Mouse (Mus musculus) forebrain, embryonic 10.5 days (tissue): ENCODE results near the gene Gm20878. TPM values are rescaled to one million over a fixed set of nuclear protein-coding genes. Genes with fewer than 3 reads are reported as not detected.
"Not testable (repeated sequence)": the region's sequence is repeated elsewhere in the genome, so short reads cannot be mapped to it uniquely, and the experiment has no call there.

Experiments used
- DNase-seq: peaks from one replicate; pipeline ENCODE4 v3.0.0-alpha.2; 2017; ENCODE audit warnings: low spot score; ENCODE audit errors: extremely low spot score
- H3K27ac ChIP-seq: fragments of 300-500 bp; sonication (generic); 2 replicates; pipeline ENCODE4 v1.5.1; 2016; ENCODE audit warnings: mild to moderate bottlenecking
- H3K27me3 ChIP-seq: fragments of 300-500 bp; sonication (generic); 2 replicates; pipeline ENCODE4 v1.6.1; 2016; ENCODE audit warnings: mild to moderate bottlenecking; ENCODE audit not compliant: poor library complexity, severe bottlenecking
- H3K36me3 ChIP-seq: fragments of 300-500 bp; sonication (generic); replicated peaks from 2 replicates; pipeline ENCODE4 v1.6.1; 2016; ENCODE audit warnings: mild to moderate bottlenecking, moderate library complexity
- H3K4me1 ChIP-seq: fragments of 300-500 bp; sonication (generic); 2 replicates; pipeline ENCODE4 v1.6.1; 2016
- H3K4me3 ChIP-seq: fragments of 300-500 bp; sonication (generic); 2 replicates; pipeline ENCODE4 v1.5.1; 2016; ENCODE audit warnings: mild to moderate bottlenecking, moderate library complexity
- H3K9me3 ChIP-seq: fragments of 300-500 bp; sonication (generic); 2 replicates; pipeline ENCODE4 v1.6.1; 2016; ENCODE audit warnings: mild to moderate bottlenecking, moderate library complexity
- WGBS: fragments of 180-500 bp; shearing (Covaris S2); methylation state at CpG from one replicate; pipeline ENCODE4 v1.1.7; 2016; 5-methylcytosine and 5-hydroxymethylcytosine counted together
- polyA plus RNA-seq: library from polyadenylated mRNA; unstranded; fragments of >200 nt; fragmentation: Nextera tagmentation; extraction: Ambion mirVana; gene quantifications from 2 replicates; pipeline ENCODE4 v1.2.1, GENCODE M21; 2016

Gene Gm20878
- polyA plus RNA-seq = 1.6 and 2.3 TPM in 2 replicates

DNA sequence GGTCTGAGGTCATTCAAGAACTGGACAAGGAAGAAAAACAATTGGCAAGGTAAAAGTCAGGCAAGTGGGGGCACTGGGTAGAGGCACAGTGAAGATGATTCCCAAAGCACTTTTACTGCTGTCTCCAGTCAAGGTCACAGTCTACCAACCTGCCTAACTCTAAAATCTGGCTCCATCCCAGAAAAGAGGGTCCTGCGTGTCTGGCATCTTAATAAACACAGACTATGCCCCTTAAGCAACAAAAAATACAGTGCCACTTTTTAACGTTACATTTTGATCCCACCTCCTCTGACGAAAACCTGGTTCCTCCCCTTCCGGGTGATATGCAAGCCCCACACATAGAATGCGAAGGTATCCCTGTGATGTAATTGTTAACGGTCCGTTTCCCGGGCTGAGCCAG lies at the start of gene Gm20878:
TSS of gene Gm20878 (plus strand) at position 301 of the 400 bp plus-strand sequence.
- WGBS = no CpG with 5 or more reads among the region's 8 CpGs
- H3K4me1 ChIP-seq, H3K9me3 ChIP-seq, H3K36me3 ChIP-seq, H3K27me3 ChIP-seq, H3K4me3 ChIP-seq, DNase-seq, H3K27ac ChIP-seq: not testable (repeated sequence)

DNA sequence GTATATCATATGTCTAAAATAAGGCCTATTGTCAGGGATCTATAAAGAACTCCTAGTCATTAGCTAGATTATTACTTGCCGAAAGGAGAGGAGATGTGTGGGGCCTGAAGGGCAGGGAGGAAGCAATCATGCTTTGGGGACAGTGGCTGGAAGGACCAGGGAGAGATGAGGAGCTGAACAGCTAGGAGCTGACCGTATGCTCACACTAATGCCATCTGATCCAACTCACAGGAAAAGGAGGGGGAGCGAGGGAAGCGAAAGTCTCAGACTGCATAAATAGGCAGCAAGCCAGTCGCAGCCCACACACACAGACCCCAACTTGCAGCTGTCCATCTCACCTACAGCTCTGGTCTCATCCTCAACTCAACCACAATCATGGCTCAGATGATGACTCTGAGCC lies 38.1 kb upstream of the Gm20878 start, which contains the start of gene Gm21541:
TSS of gene Gm21541 (plus strand) at position 301 of the 400 bp plus-strand sequence.
- DNase-seq, H3K27me3 ChIP-seq, H3K4me1 ChIP-seq, H3K27ac ChIP-seq, H3K4me3 ChIP-seq, H3K9me3 ChIP-seq, H3K36me3 ChIP-seq: not testable (repeated sequence)
- no CpG with 5 or more reads among the region's 5 CpGs for WGBS

DNA sequence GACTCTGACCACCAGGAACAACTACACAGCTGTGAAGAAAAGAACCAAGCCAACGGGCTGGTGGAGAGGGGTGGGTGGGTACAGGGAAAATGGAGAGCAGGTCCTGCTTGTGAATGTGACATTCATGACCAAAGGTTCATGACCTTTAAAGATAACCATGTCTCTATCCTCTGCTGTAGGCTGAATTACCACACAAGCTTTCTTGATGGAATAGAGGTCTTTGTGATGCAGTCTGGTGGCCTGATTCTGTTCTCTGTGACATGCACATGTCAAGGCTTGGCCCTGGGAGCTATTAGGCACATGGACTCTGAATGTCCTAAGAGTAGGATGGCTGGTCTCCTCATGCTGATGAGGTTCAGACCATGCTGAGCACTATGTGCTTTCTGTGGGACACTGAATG lies 24.4 kb downstream of the Gm20878 start, which contains the start of gene Fam205a4:
TSS of gene Fam205a4 (plus strand) at position 301 of the 400 bp plus-strand sequence.
- H3K36me3 ChIP-seq, DNase-seq, H3K9me3 ChIP-seq, H3K27me3 ChIP-seq, H3K4me3 ChIP-seq, H3K4me1 ChIP-seq, H3K27ac ChIP-seq: not testable (repeated sequence)
- WGBS = no CpG with 5 or more reads among the region's 1 CpGs

Other genes with a start within 250 kb of the Gm20878 start
- 19.4 and 21.9 TPM in 2 replicates for gene Cntfr, start 244.5 kb upstream of the Gm20878 start, polyA plus RNA-seq
- gene Il11ra1, start 241.6 kb upstream of the Gm20878 start, polyA plus RNA-seq = 82.0 and 90.0 TPM in 2 replicates
- 97.3 and 98.1 TPM in 2 replicates for gene Rpp25l, start 228.0 kb upstream of the Gm20878 start, polyA plus RNA-seq
- gene Dctn3, start 218.4 kb upstream of the Gm20878 start, polyA plus RNA-seq = 141 and 142 TPM in 2 replicates
- gene Arid3c, start 210.4 kb upstream of the Gm20878 start, polyA plus RNA-seq = 1.1 and 1.4 TPM in 2 replicates
- gene Galt, start 186.3 kb upstream of the Gm20878 start, polyA plus RNA-seq = 23.6 and 23.7 TPM in 2 replicates
- gene Sigmar1, start 185.4 kb upstream of the Gm20878 start, polyA plus RNA-seq = 102 and 103 TPM in 2 replicates
- gene Ccl27a, start 167.3 kb upstream of the Gm20878 start, polyA plus RNA-seq = 45.5 and 50.9 TPM in 2 replicates
- not detected in 2 replicates for gene Gm21541, start 38.0 kb upstream of the Gm20878 start, polyA plus RNA-seq
- gene Fam205a4, start 24.5 kb downstream of the Gm20878 start, polyA plus RNA-seq = not detected in 2 replicates
- 0.19 TPM in 1 of 2 replicates, not detected in the other for gene Gm21093, start 93.2 kb downstream of the Gm20878 start, polyA plus RNA-seq
- not detected in 2 replicates for gene Gm3893, start 149.6 kb downstream of the Gm20878 start, polyA plus RNA-seq
- 0.24 TPM in 1 of 2 replicates, not detected in the other for gene Gm13304, start 173.2 kb downstream of the Gm20878 start, polyA plus RNA-seq
- not detected in 2 replicates for gene Gm13306, start 211.9 kb downstream of the Gm20878 start, polyA plus RNA-seq
- not detected in 2 replicates for gene Gm13305, start 227.0 kb downstream of the Gm20878 start, polyA plus RNA-seq